Mouse (Mus musculus) kidney, postnatal 25 days (tissue): Measurements from ENCODE around the gene Ptgds.
A peak's percentile ranks its signal among the peaks of the same experiment; 100 is the strongest.

ENCODE experiments used
- DNase-seq, 2 experiments: peaks; one replicate each; pipeline ENCODE4 v3.0.0; 2021; ENCODE audit warnings: mixed read lengths in 2 of 2

Ptgds gene

DNA sequence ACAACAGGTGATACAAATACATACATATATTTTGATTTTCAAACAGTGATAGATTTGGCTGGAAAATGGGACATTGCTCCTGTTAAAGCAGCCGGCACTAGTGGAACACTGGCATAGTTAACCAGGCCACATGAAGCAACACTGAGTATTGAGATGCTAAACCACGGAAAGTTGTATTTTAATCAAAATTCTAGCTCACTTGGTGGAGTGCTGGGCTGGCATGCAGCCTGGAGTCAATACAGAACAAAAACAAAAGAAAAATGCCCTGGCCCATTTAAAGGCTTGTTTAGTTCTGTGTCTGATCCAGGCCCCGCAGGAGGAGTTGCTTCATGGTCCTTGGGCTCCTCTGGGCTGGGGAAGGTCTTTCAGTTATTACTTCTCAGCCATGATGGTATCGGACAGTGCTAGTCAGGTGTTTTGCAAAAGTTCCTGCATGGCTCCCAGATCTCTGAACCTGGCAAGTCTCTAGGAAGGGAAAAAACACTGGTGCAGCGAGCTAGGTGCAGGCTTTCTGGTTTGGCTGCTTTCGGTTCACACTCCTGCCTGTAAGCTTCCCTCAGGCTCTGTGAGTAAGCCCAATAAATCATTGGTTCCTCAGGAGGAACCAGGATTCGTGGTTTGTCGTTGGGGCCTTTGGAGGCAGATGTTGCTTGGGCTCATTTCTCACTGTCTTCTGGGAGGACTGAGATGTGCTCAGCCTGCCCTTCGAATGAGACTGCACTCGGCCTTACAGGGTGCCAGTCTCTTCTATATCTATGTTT is 9.9 kb upstream of the Ptgds start:
- no peak for DNase-seq

DNA sequence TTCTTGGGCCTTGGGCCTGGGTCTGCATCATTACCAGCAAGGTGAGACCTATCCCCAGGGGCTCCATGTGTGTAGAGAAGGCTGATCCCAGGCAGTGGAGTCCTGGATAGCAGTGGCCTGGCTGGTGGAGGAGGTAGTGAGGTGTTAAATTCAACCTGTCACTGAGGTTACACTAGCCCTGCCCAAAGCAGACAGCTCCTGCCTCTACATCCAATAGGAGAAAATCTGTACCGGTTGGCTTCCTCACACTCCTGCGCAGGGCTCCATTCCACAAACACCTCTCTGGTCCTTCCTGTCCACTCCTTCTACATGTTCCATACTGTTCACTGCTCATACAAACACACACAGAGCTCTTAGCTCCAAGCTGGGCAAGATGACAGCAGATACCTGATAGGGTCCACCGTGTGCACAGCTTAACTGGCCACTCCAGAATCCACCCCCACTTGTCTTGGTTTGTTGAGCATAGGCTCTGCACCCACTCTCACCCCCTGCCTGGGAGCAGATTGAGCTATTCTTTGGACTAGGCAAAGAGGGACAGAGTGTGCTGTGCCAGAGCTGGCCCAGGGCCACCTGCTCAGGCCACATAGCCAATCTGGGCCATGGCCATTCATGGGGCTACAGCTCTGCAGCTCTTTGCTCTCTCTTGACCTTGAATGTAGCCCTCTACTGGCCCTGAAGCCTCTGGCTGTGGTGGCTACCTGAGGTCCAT is 8.3 kb upstream of the Ptgds start:
- peak; percentile 43 to 85 for DNase-seq

GRCm38 (mm10) chr2:25477541-25477940 is 7.7 kb upstream of the Ptgds start:
- DNase-seq = no peak

GRCm38 (mm10) chr2:25472550-25472949 is 2.7 kb upstream of the Ptgds start:
- no peak for DNase-seq

GRCm38 (mm10) chr2:25468962-25469915 is 607 bp downstream of the Ptgds start:
- peak; percentile 60 to 79 for DNase-seq

DNA sequence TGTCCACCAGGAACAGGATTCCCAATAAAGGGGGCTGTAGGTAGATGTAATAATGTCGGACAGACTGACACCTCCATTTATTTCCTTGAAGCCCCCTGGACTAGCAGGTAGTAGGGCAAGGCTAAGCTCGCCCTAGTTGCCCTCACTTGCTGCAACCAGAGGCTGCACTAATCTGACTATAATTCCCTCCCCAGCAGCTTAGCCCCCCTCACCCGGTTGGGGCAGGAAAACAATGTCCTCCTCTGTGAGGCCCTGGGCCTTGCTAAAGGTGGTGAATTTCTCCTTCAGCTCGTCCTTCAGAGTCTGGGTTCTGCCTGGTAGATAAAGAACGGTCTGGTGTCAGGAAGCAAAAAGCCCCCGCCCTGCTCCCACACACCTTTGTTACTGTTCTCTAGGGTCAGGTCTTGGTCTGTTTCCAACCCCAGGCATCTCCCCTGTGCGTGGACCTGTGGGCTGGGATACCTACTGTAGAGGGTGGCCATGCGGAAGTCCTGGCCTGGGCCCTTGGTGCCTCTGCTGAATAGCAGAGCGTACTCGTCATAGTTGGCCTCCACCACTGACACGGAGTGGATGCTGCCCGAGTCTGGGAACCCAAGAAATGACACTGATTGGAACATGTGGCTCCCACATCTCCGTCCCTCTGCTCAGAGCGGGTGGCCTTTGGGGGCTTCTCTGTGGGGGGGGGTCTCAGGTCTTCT is 2.1 kb downstream of the Ptgds start:
- no peak for DNase-seq

DNA sequence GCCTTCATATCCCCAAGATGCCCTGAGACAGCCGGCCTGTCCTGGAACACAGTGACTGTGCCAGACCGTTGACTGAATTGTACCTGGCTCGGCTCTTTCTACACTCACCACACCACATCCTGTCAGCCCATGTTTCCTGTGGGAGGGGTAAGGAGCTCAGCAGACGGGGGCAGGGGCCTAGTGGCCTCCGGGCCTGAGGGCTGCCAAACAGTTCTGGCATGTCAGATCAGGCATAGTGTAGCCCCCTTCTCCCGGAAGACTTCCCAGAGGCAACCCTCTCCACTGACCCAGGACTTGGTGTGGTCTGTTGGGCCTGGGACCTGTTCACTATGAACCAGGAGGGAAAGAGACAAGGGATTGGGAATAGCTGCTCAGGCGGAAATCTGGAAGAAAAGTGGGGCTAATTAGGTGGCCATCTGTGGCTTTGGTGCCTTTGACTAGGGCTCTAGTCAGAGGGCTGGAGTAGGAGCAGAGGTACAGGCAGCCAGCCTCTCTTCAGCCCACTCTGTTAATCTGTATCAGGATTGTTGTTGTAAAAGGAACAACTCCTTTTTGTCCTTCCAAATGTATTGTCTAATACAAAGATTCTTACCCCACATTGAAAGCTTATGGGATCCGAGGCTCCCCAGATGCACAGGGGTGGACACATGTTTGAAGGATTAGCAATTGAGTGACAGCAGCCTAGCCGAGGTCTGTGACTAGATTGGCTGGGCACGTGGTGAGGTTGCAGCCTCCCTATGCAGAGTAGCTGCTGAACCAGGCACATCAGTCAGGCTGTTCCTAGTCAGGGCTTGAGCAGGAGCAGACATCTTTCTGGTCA is 3.8 kb downstream of the Ptgds start:
- no peak for DNase-seq

DNA sequence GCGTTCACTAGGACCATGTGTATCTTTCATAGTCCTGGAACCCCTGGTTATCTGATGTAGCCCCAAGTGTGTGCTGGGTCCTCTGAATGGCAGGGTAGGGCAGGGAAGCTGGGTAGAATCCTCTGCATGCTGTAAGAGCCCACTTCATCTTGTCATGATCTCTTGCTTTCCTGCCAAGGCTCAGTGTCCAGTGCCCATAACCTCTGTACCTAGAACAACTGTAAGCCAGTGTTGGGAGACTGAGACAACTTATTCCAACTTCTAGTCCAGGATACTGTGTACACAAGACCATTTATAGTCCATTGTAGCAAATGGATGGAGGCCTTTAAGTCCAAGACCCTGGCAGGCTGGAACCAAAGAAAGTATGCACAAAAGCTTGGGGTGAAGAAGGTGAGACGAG is 4.6 kb downstream of the Ptgds start:
- no peak for DNase-seq

DNA sequence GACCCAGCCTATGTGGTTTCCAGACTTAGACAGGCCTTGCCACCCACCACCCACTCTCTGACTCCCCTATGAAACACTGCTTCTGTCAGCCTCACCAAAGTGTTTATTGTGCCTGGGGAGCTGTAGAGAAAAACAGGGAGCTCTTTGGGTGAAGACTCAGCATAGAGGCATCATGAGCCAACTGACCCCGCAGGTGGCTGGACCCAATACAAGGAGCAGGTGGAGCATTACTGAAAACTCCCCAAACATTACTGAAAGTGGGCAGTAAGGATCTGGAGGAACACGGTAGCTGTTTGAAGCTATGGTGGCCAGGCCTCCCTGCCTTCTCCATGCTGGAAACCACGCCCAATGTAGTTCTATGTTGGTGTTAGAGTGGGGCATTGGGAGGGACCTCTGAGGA is 6.2 kb downstream of the Ptgds start:
- DNase-seq = no peak

DNA sequence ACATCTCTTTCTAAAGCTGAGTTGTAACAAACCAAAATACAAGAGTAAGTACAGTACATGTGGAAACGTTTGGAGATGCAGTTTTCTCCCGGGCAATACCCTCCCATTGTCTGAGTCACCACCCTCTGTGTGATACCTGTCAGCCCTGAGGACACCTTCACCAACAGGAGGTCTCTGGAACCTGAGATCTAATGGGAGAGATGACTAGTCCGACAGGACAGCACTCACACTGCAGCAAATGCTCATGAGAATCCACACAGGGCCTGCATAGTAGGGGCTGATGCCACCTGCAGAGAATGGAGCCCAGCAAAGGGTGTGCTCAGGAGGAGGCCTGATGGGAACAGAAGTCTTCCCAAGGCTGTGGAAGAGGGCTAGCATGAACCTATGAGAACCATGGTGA is 8.4 kb downstream of the Ptgds start:
- no peak for DNase-seq

DNA sequence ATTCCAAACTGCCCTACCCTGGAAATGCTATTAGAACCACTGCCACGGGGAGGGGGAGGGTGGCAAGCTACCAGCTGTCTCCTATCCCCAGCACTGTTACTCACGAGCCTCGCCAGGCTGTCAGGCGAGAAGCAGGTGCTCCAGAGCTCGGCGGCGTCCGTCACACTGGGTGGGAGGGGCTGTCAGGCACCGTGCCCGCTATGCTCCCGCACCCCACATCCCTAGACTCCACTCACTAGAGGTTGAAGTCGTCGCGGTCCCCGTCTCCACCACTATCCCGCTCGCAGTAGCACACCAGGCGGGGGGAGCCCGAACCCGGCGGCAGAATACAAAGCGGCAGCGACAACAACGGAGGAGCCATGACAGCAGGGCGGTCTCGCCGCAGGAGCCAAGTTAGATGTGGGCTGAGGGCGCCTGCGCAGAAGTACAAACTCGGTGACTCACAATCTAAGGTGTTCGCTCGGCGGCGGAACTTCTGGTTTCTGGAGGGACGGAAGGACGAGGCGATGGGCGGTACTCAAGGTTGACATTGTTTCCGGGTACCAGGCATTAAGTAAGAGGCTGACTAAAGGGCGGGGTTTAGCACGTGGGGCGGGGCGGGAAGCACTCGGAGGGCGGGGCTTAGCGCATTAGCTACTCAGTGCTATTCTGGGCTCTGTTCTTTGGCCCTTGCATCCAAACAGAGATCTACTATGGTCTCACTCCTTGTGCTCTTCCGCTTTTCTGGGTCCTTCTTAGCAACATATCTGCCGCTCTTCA is 9.1 kb downstream of the Ptgds start, which contains the start of gene Paxx:
TSS of gene Paxx (minus strand) at position 544 of the 759 bp plus-strand sequence.
- peak; percentile 96 to 98 for DNase-seq

GRCm38 (mm10) chr2:25460135-25460534 is 9.7 kb downstream of the Ptgds start:
- peak; percentile 28 to 60 for DNase-seq

- DNase-seq = peak; percentile 31 to 61
Measured at GRCm38 (mm10) chr2:25458911-25459310, 10.9 kb downstream of the Ptgds start.

DNA sequence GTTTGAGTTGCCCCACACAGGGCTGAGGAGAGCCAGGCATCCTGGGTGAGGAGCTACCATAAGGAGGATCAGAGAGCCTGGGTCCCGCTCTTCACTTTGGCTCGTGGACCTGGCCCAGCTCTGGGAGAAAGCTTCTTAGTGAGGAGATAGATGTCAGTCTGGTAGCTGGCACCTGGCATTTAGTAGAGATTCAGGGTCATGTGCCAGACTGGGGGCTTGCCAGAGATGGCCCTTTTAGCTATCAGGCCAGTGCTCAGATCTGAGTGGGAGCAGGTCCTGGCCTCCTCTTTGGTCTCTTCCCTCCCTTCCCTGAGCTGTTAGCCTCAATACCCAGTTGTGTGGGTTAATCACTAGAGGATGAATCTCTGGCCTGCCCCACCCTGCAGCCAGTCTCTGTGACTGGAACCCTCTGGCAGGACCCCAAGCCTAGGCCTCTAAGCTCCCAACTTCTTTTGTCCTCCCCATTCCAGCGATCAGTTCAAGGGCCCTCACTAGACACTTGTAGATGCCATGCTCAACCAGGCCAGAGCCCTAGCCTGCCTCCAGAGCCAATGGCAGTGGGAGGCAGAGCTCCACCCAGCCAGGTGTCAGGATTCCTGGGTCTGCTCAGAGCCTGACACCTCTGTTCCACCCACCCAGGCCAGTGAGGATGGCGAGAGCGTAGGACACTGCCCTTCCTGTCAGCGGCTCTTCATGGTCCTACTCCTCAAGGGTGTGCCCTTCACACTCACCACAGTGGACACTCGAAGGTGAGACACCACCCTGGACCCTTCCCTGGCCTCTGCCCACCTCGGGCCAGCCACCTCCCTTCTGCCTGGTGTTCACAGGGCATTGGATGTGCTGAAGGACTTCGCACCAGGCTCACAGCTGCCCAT is 12.6 kb downstream of the Ptgds start:
- no peak for DNase-seq

DNA sequence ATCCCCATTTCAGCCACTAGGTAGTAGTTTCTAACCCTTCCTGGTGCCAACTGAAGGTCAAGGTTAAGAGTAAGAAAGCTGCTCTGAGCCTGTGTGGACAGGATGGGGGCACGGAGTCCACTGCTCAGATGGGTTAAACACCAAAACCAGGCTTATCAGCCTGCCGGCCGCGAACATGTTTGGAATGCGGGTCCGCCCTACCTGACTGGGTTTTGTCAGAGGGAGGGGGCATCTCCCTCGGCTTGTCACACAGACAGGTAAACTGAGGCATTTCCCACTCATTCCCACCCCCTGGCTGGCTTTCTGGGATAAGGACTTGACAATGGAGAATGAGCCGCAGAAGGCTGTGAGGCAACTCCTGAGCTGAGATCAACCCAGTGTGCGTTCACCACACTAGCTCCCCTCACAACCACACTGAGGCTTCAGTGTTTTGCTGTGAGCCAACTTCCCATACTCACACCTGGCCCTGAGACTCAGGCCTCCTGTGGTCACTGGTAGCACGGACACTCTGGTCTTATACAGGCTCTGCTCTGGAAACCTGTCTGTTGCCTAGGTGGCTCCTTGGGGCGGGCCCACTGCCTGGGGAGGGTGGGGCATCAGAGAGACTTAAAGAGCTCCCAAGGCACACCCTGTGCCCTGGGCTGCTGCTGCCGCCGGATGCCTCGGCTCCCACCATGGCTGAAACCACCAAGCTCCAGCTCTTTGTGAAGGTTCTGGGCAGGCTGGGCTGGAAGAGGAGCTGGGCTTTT is 13.5 kb downstream of the Ptgds start, which contains the start of gene Clic3:
TSS of gene Clic3 (plus strand) at position 634 of the 749 bp plus-strand sequence.
- peak in 1 of 2 experiments; percentile 22 for DNase-seq

- DNase-seq = no peak
Measured at GRCm38 (mm10) chr2:25452951-25453350, 16.9 kb downstream of the Ptgds start.

DNA sequence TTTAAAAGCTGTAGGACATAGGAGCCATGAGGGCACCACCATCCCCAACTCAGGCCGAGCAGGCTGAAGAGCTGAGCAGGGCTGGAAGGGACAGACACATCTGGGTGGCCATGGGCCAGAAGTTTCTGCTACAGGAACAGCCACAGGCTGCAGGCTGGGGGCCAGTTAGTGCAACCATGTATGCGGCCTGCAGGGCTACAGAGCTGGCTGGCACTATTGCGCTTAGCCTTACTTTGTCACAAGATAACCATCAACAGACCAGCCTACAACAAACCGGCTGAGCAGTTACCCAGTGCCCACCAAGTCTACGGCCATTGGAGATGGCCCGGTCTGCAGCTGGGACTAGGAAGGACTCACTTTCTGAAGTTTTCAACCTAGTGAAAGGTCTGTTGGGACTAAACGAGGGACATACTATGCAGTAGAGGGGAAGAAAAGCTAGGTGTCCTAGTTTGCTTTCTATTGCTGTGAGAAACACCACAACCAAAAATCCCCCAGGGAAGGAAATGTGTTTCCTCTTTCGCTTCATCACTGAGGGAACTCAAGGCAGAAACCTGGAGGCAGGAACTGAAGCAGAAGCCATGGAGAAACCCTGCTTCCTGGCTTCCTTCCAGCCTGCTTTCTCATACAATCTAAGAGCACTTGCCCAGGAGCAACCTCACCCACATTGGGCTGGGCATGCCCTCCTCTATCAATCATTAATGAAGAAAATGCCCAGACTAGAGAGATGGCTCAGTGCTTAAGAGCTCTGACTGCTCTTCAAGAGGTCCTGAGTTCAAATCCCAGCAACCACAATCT is 18.8 kb downstream of the Ptgds start:
- DNase-seq = peak in 1 of 2 experiments; percentile 61

DNA sequence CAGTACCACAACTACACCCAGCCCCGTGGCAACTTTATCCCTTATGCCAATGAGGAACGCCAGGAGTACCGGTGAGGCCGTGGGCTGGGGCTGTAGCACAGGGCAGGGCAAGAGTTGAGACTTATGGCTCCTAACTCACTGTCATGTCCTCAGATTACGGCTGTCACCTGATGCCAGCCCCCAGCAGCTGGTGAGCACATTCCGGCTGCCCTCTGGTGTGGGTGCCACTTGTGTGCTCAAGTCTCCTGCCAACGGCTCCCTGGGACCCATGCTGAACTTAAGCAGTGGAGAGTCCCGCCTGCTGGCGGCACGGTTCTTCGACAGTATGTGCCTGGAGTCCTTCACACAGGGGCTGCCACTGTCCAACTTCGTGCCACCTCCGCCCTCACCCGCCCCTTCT is 27.2 kb downstream of the Ptgds start:
- DNase-seq = no peak
